Mouse (Mus musculus) common myeloid progenitor, adult 5-6 weeks (primary cell): ENCODE results near the gene Ms4a4a. TPM values are rescaled to one million over a fixed set of nuclear protein-coding genes. Genes with fewer than 3 reads are reported as not detected.

ENCODE experiments used
- ATAC-seq: replicated peaks from 2 replicates; pipeline ENCODE4 v1.8.0; 2016; ENCODE audit warnings: low read depth, mild to moderate bottlenecking, moderate TSS enrichment, inconsistent platforms; ENCODE audit not compliant: poor library complexity, severe bottlenecking
- total RNA-seq: library from RNA; stranded (forward); fragments of 200-1000, 187-1606 nt; gene quantifications from 2 replicates; pipeline ENCODE4 v1.2.3, GENCODE M21; 2017

Ms4a4a gene
- total RNA-seq: not detected in 2 replicates

- ATAC-seq: no peak
Observed at GRCm38 (mm10) chr19:11375273-11375672, at the start of gene Ms4a4a. Gene Ms4a4a (plus strand): TSS chr19:11375523.

- peak; percentile 98 for ATAC-seq
Observed at GRCm38 (mm10) chr19:11335932-11336331, 39.4 kb upstream of the Ms4a4a start, which contains the start of gene Ms4a7. Gene Ms4a7 (minus strand): TSS chr19:11336146.

- no peak for ATAC-seq
Observed at GRCm38 (mm10) chr19:11343147-11343546, 32.2 kb upstream of the Ms4a4a start.

GRCm38 (mm10) chr19:11343992-11344391 lies 31.3 kb upstream of the Ms4a4a start:
- no peak for ATAC-seq

GRCm38 (mm10) chr19:11349698-11350481 lies 25.4 kb upstream of the Ms4a4a start:
- ATAC-seq: no peak

GRCm38 (mm10) chr19:11351878-11352277 lies 23.4 kb upstream of the Ms4a4a start:
- 0 out of 2 replicates have a peak, but pooled peaks have one; percentile 55 for ATAC-seq

GRCm38 (mm10) chr19:11355730-11356129 lies 19.6 kb upstream of the Ms4a4a start:
- peak; percentile 76 for ATAC-seq

GRCm38 (mm10) chr19:11360106-11360505 lies 15.2 kb upstream of the Ms4a4a start:
- peak; percentile 68 for ATAC-seq

- 0 out of 2 replicates have a peak, but pooled peaks have one; percentile 42 for ATAC-seq
Observed at GRCm38 (mm10) chr19:11362002-11362401, 13.3 kb upstream of the Ms4a4a start.

- 0 out of 2 replicates have a peak, but pooled peaks have one; percentile 29 for ATAC-seq
Observed at GRCm38 (mm10) chr19:11368310-11368709, 7.0 kb upstream of the Ms4a4a start.

- ATAC-seq: no peak
Observed at GRCm38 (mm10) chr19:11371181-11371580, 4.1 kb upstream of the Ms4a4a start.

- 0 out of 2 replicates have a peak, but pooled peaks have one; percentile 39 for ATAC-seq
Observed at GRCm38 (mm10) chr19:11376399-11376798, 1.1 kb downstream of the Ms4a4a start.

- no peak for ATAC-seq
Observed at GRCm38 (mm10) chr19:11387109-11387508, 11.8 kb downstream of the Ms4a4a start.

- no peak for ATAC-seq
Observed at GRCm38 (mm10) chr19:11387685-11388084, 12.4 kb downstream of the Ms4a4a start.

GRCm38 (mm10) chr19:11388949-11389348 lies 13.6 kb downstream of the Ms4a4a start:
- ATAC-seq: no peak

GRCm38 (mm10) chr19:11395769-11396168 lies 20.4 kb downstream of the Ms4a4a start:
- no peak for ATAC-seq

- 0 out of 2 replicates have a peak, but pooled peaks have one; percentile 42 for ATAC-seq
Observed at GRCm38 (mm10) chr19:11404527-11404926, 29.2 kb downstream of the Ms4a4a start, which contains the start of gene Ms4a4c. Gene Ms4a4c (plus strand): TSS chr19:11404770.

- no peak for ATAC-seq
Observed at GRCm38 (mm10) chr19:11407428-11407827, 32.1 kb downstream of the Ms4a4a start.

GRCm38 (mm10) chr19:11408591-11408990 lies 33.3 kb downstream of the Ms4a4a start:
- ATAC-seq: no peak

GRCm38 (mm10) chr19:11411640-11412039 lies 36.3 kb downstream of the Ms4a4a start:
- peak; percentile 42; the same call in 1 of the 2 replicates for ATAC-seq

- ATAC-seq: no peak
Observed at GRCm38 (mm10) chr19:11414084-11414483, 38.8 kb downstream of the Ms4a4a start.
